Mouse (Mus musculus) Patski (cell line): ENCODE results near the gene Pou5f1. TPM values are rescaled to one million over a fixed set of nuclear protein-coding genes. Genes with fewer than 3 reads are reported as not detected.

Source experiments
- ATAC-seq: fragments of 100-300 bp; one replicate; pipeline ENCODE4 v1.8.0; 2021
- CTCF ChIA-PET: fragments of 350-600 bp; sonication (Branson Sonifier 250); formaldehyde crosslinking; loops from one replicate; lab custom pipeline; 2022; ENCODE audit warnings: inconsistent platforms; lab: Charles Lee
- POLR2A ChIA-PET: fragments of 350-600 bp; sonication (Branson Sonifier 250); formaldehyde crosslinking; loops from one replicate; lab custom pipeline; 2022; ENCODE audit warnings: antibody characterized with exemption, inconsistent platforms; lab: Charles Lee
- DNase-seq: peaks from one replicate; pipeline ENCODE4 v3.0.0-alpha.2; 2011; ENCODE audit warnings: low read depth, low spot score
- H3K27me3 ChIP-seq: fragments of 371-371 bp; one replicate; pipeline ENCODE4 v1.5.1; 2021
- CTCF ChIP-seq: fragments of 100-300 bp; IDR thresholded peaks from one replicate; pipeline ENCODE4 v1.5.1; 2021
- in situ Hi-C: fragments of 300-500 bp; cut with MboI; formaldehyde crosslinking; loops from 3 replicates; pipeline ENCODE4 v1.11.1; 2018; ENCODE audit warnings: low pct_unique_long_range_greater_than_20kb, mixed read lengths
- polyA plus RNA-seq: library from polyadenylated mRNA; unstranded; gene quantifications from one replicate; pipeline ENCODE4 v1.2.3, GENCODE M21; 2021

Gene Pou5f1
- polyA plus RNA-seq, 1 experiment from 2014 or later = not detected

- DNase-seq (no peak), ATAC-seq (no peak)
- ChIA-PET POLR2A (no interaction called here), CTCF (interaction anchor here (0.8 to 2.0 kb wide), 5 partner anchors 9 to 85 kb away, joined by 3 to 6 read pairs (median 4); no protein-coding TSS in a partner anchor)
- no peaks in the 10 kb centered on the region for H3K27me3 ChIP-seq
- in situ Hi-C loops = no loop called here
- TF ChIP-seq CTCF = no peak
Observed at GRCm38 (mm10) chr17:35550143-35550494, 44.3 kb downstream of the Pou5f1 start.

GRCm38 (mm10) chr17:35550871-35551270 is 45.1 kb downstream of the Pou5f1 start:
- no peak for TF ChIP-seq CTCF
- in situ Hi-C loops = no loop called here
- no peaks in the 10 kb centered on the region for H3K27me3 ChIP-seq
- no peak for DNase-seq
- no peak for ATAC-seq
- CTCF ChIA-PET = interaction anchor here (1.3 to 1.7 kb wide), 2 partner anchors 16 to 37 kb away, joined by 3 to 4 read pairs; no protein-coding TSS in a partner anchor
- POLR2A ChIA-PET = no interaction called here

GRCm38 (mm10) chr17:35551881-35552414 is 46.1 kb downstream of the Pou5f1 start, which contains the start of gene Cdsn:
Gene Cdsn (plus strand): TSS chr17:35552128.
- DNase-seq (no peak), ATAC-seq (peak; percentile 33)
- CTCF ChIA-PET = interaction anchor here (1.1 to 2.6 kb wide), 5 partner anchors 8 to 36 kb away, joined by 3 to 7 read pairs (median 4); no protein-coding TSS in a partner anchor
- in situ Hi-C loops = no loop called here
- H3K27me3 ChIP-seq = no peaks in the 10 kb centered on the region
- POLR2A ChIA-PET = interaction anchor here (0.9 kb wide), 1 partner anchor 318 kb away, joined by 3 read pairs; no protein-coding TSS in a partner anchor
- no peak for TF ChIP-seq CTCF

- no peaks in the 10 kb centered on the region for H3K27me3 ChIP-seq
- TF ChIP-seq CTCF = no peak
- ChIA-PET POLR2A (interaction anchor here (0.7 kb wide), 1 partner anchor 42 kb away, joined by 3 read pairs; no protein-coding TSS in a partner anchor), CTCF (interaction anchor here (1.2 to 9.0 kb wide), 2 partner anchors 23 to 32 kb away, joined by 3 to 69 read pairs; no protein-coding TSS in a partner anchor)
- no peak for ATAC-seq
- no peak for DNase-seq
- in situ Hi-C loops = no loop called here
Observed at GRCm38 (mm10) chr17:35554321-35554720, 48.5 kb downstream of the Pou5f1 start.

GRCm38 (mm10) chr17:35554761-35555397 is 49.1 kb downstream of the Pou5f1 start:
- in situ Hi-C loops = no loop called here
- CTCF ChIA-PET = interaction anchor here (1.0 to 9.0 kb wide), 3 partner anchors 10 to 31 kb away, joined by 3 to 69 read pairs (median 6); no protein-coding TSS in a partner anchor
- no peak for DNase-seq
- H3K27me3 ChIP-seq = no peaks in the 10 kb centered on the region
- POLR2A ChIA-PET = interaction anchor here (1.4 kb wide), 1 partner anchor 24 kb away, joined by 3 read pairs; no protein-coding TSS in a partner anchor
- ATAC-seq = no peak
- no peak for TF ChIP-seq CTCF

- DNase-seq (no peak), ATAC-seq (no peak)
Observed at GRCm38 (mm10) chr17:35556186-35556765, 50.5 kb downstream of the Pou5f1 start.

GRCm38 (mm10) chr17:35556812-35557211 is 51.0 kb downstream of the Pou5f1 start:
- no peak for TF ChIP-seq CTCF
- in situ Hi-C loops = no loop called here
- DNase-seq = no peak
- ATAC-seq = peak; percentile 55
- POLR2A ChIA-PET = interaction anchor here (1.4 kb wide), 1 partner anchor 22 kb away, joined by 3 read pairs; no protein-coding TSS in a partner anchor
- no peaks in the 10 kb centered on the region for H3K27me3 ChIP-seq
- CTCF ChIA-PET = interaction anchor here (0.9 to 9.0 kb wide), 9 partner anchors 8 to 24 kb away, joined by 3 to 69 read pairs (median 4); partner anchors contain the start of gene 2300002M23Rik

More at GRCm38 (mm10) chr17:35556186-35556765, 50.5 kb downstream of the Pou5f1 start:
- POLR2A ChIA-PET = interaction anchor here (1.4 kb wide), 1 partner anchor 23 kb away, joined by 3 read pairs; no protein-coding TSS in a partner anchor
- in situ Hi-C loops = no loop called here
- no peak for TF ChIP-seq CTCF
- H3K27me3 ChIP-seq = no peaks in the 10 kb centered on the region
- CTCF ChIA-PET = interaction anchor here (1.3 to 9.0 kb wide), 5 partner anchors 10 to 21 kb away, joined by 3 to 69 read pairs (median 9); no protein-coding TSS in a partner anchor

- no peaks in the 10 kb centered on the region for H3K27me3 ChIP-seq
- no peak for TF ChIP-seq CTCF
- CTCF ChIA-PET = interaction anchor here (0.7 to 9.0 kb wide), 10 partner anchors 8 to 23 kb away, joined by 3 to 69 read pairs (median 4); partner anchors contain the start of gene 2300002M23Rik
- in situ Hi-C loops = no loop called here
- ATAC-seq (peak; percentile 60), DNase-seq (no peak)
- POLR2A ChIA-PET = no interaction called here
Observed at GRCm38 (mm10) chr17:35557351-35557750, 51.5 kb downstream of the Pou5f1 start.

GRCm38 (mm10) chr17:35558216-35558615 is 52.4 kb downstream of the Pou5f1 start:
- DNase-seq = no peak
- in situ Hi-C loops = no loop called here
- ChIA-PET CTCF (interaction anchor here (0.7 to 9.0 kb wide), 8 partner anchors 8 to 168 kb away, joined by 3 to 69 read pairs (median 6); no protein-coding TSS in a partner anchor), POLR2A (interaction anchor here (1.1 kb wide), 1 partner anchor 9 kb away, joined by 3 read pairs; no protein-coding TSS in a partner anchor)
- no peak for ATAC-seq
- no peak for TF ChIP-seq CTCF
- H3K27me3 ChIP-seq = no peaks in the 10 kb centered on the region

Other genes starting within 250 kb of the Pou5f1 start
- 112 TPM for gene H2-D1, start 243.3 kb upstream of the Pou5f1 start, polyA plus RNA-seq
- gene H2-Q1, start 185.6 kb upstream of the Pou5f1 start, polyA plus RNA-seq = 1.1 TPM
- gene H2-Q2, start 163.8 kb upstream of the Pou5f1 start, polyA plus RNA-seq = not detected
- gene H2-Q4, start 126.4 kb upstream of the Pou5f1 start, polyA plus RNA-seq = 4.8 TPM
- 0.03 TPM for gene H2-Q6, start 81.2 kb upstream of the Pou5f1 start, polyA plus RNA-seq
- 0.08 TPM for gene H2-Q7, start 66.9 kb upstream of the Pou5f1 start, polyA plus RNA-seq
- gene H2-Q10, start 35.9 kb upstream of the Pou5f1 start, polyA plus RNA-seq = 0.35 TPM
- gene Tcf19, start 10.8 kb downstream of the Pou5f1 start, polyA plus RNA-seq = 35.9 TPM
- gene Cchcr1, start 11.1 kb downstream of the Pou5f1 start, polyA plus RNA-seq = 44.8 TPM
- 0.37 TPM for gene Psors1c2, start 27.2 kb downstream of the Pou5f1 start, polyA plus RNA-seq
- 8.6 TPM for gene Cdsn, start 46.1 kb downstream of the Pou5f1 start, polyA plus RNA-seq
- not detected for gene 2300002M23Rik, start 61.4 kb downstream of the Pou5f1 start, polyA plus RNA-seq
- not detected for gene Sfta2, start 95.5 kb downstream of the Pou5f1 start, polyA plus RNA-seq
- gene Gm9573, start 120.6 kb downstream of the Pou5f1 start, polyA plus RNA-seq = not detected
- gene Mucl3, start 137.7 kb downstream of the Pou5f1 start, polyA plus RNA-seq = not detected
- gene Vars2, start 161.6 kb downstream of the Pou5f1 start, polyA plus RNA-seq = 34.4 TPM
- 30.5 TPM for gene Gtf2h4, start 167.7 kb downstream of the Pou5f1 start, polyA plus RNA-seq
- 230 TPM for gene Ddr1, start 198.6 kb downstream of the Pou5f1 start, polyA plus RNA-seq